Mouse (Mus musculus) MEL (cell line): Measurements from ENCODE around the gene Ctdsp1.

ENCODE experiments used
- CHD2 ChIP-seq: IDR thresholded peaks from 2 replicates; pipeline ENCODE4 v1.6.1; 2011; ENCODE audit warnings: low read length, improper control_type of control experiment
- CTCF ChIP-seq, 3 experiments: IDR thresholded peaks in 2 of 3; conservative IDR thresholded peaks in 1 of 3; 2 replicates each; pipeline ENCODE4 v1.5.1; 2011 to 2012; ENCODE audit warnings: low read length in 3 of 3, low read depth in 2 of 3, mild to moderate bottlenecking in 2 of 3, improper control_type of control experiment in 1 of 3, inconsistent platforms in 1 of 3, mixed read lengths in 1 of 3, moderate library complexity in 1 of 3; ENCODE audit not compliant: control insufficient read depth in 1 of 3, insufficient read depth in 1 of 3, poor library complexity in 1 of 3, severe bottlenecking in 1 of 3
- E2F4 ChIP-seq: IDR thresholded peaks from 2 replicates; pipeline ENCODE4 v1.6.1; 2011; ENCODE audit warnings: low read depth, low read length, improper control_type of control experiment, borderline replicate concordance
- ELF1 ChIP-seq: IDR thresholded peaks from 2 replicates; pipeline ENCODE4 v1.6.1; 2014; ENCODE audit warnings: low read depth, mild to moderate bottlenecking, inconsistent platforms, low read length, improper control_type of control experiment, moderate library complexity
- GATA1 ChIP-seq: IDR thresholded peaks from 2 replicates; pipeline ENCODE4 v1.6.1; 2011; ENCODE audit warnings: low read depth, low read length, improper control_type of control experiment
- JUND ChIP-seq: IDR thresholded peaks from 2 replicates; pipeline ENCODE4 v1.6.1; 2011; ENCODE audit warnings: low read depth, mild to moderate bottlenecking, improper control_type of control experiment, low read length
- MAX ChIP-seq: IDR thresholded peaks from 2 replicates; pipeline ENCODE4 v1.6.1; 2011; ENCODE audit warnings: low read length, improper control_type of control experiment
- MYC ChIP-seq: IDR thresholded peaks from 2 replicates; pipeline ENCODE4 v1.6.1; 2011; ENCODE audit warnings: low read depth, mild to moderate bottlenecking, low read length, improper control_type of control experiment, moderate library complexity
- RCOR1 ChIP-seq: IDR thresholded peaks from 2 replicates; pipeline ENCODE4 v1.6.1; 2012; ENCODE audit warnings: low read depth, mild to moderate bottlenecking, inconsistent platforms, low read length, improper control_type of control experiment
- SMC3 ChIP-seq: IDR thresholded peaks from 2 replicates; pipeline ENCODE4 v1.6.1; 2011; ENCODE audit warnings: low read depth, low read length, improper control_type of control experiment
- TCF12 ChIP-seq: IDR thresholded peaks from 2 replicates; pipeline ENCODE4 v1.6.1; 2014; ENCODE audit warnings: low read depth, mild to moderate bottlenecking, inconsistent platforms, low read length, improper control_type of control experiment, moderate library complexity
- ZC3H11A ChIP-seq: IDR thresholded peaks from 2 replicates; pipeline ENCODE4 v1.6.1; 2012; ENCODE audit warnings: low read depth, mild to moderate bottlenecking, inconsistent platforms, low read length, improper control_type of control experiment
- ZKSCAN1 ChIP-seq: IDR thresholded peaks from 2 replicates; pipeline ENCODE4 v1.6.1; 2012; ENCODE audit warnings: low read depth, mild to moderate bottlenecking, inconsistent platforms, low read length, improper control_type of control experiment, moderate library complexity

DNA sequence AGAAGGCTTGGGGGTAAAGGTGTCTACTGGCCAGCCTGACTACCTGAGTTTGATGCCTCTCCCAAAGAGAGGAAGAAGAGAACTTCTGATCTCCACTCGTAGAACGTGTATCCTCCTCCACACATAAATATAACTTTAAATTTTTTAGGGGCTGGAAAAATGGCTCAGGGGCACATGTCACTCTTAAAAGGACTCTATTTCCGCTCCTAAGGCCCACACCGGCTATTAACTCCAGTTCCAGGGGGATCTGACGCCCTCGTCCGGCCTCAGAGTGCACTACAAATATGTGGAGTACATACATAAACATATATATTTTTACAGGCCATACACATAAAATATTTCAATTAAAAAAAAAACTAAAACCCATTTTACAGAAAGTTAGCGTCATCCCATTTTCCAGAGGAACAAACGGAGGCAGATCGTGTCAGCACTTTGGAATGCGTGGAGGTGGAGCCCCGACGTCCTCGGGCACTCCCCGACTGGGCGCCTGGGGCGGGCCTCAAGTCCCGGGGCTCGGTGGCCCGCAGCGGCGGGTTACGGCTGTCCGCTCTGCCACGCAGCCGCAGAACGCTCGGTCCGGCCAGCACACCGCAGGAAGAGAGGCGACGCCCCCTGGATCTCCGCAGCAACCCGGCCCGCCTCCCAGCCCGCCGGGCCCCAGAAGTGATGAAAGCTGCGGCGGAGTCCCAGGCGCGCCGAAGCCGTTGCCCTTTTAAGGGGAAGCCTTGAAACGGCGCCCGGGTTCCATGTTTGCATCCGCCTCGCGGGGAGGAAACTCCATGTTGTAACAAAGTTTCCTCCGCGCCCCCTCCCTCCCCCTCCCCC lies at the start of gene Ctdsp1:
- TF ChIP-seq JUND = no peak
- TF ChIP-seq GATA1 = no peak
- TF ChIP-seq CTCF (IDR thresholded peaks at IDR 0.05 in 2 of 3, conservative IDR thresholded peaks at IDR 0.05 in 1 of 3; ENCODE audit: control insufficient read depth in 1 of 3, insufficient read depth in 1 of 3, low read depth in 2 of 3, low read length in 3 of 3, poor library complexity in 1 of 3, severe bottlenecking in 1 of 3) = peak; percentile 11 to 55 (median 46)
- peak; percentile 43 for TF ChIP-seq RCOR1
- TF ChIP-seq CHD2 = no peak
- TF ChIP-seq TCF12 = no peak
- TF ChIP-seq SMC3 = no peak
- TF ChIP-seq ZC3H11A = peak; percentile 35
- TF ChIP-seq E2F4 = no peak
- TF ChIP-seq ELF1 = 0 out of 2 replicates have a peak, but pooled peaks have one; percentile 44
- TF ChIP-seq MYC = peak; percentile 58; the same call in 1 of the 2 replicates
- TF ChIP-seq MAX = peak; percentile 22; the same call in 1 of the 2 replicates
- TF ChIP-seq ZKSCAN1 = no peak
